Mouse (Mus musculus): Measurements from ENCODE around the gene St6galnac3.

St6galnac3 gene

DNA sequence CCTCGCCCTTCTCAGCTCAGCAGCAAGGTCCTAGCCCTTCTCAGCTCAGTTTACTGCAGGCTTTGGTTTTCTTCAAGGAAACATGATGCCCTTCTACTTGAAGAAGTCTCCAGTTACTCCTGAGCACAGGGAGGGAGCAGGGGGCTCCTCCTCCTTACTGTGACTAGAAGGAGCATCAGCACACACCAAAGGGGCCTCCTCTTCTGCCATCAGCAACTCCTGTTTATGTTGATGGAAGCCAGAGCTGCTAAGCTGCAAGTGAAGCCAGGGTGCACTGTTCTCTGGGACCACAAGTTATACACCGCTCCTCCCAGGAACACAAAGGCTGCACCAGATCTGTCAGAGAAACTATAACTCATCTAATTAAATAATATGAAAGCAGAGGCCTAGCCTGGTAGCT lies 34.4 kb downstream of the St6galnac3 start:
- no peak for DNase-seq (ENCODE audit: low spot score in 2 of 2)

DNA sequence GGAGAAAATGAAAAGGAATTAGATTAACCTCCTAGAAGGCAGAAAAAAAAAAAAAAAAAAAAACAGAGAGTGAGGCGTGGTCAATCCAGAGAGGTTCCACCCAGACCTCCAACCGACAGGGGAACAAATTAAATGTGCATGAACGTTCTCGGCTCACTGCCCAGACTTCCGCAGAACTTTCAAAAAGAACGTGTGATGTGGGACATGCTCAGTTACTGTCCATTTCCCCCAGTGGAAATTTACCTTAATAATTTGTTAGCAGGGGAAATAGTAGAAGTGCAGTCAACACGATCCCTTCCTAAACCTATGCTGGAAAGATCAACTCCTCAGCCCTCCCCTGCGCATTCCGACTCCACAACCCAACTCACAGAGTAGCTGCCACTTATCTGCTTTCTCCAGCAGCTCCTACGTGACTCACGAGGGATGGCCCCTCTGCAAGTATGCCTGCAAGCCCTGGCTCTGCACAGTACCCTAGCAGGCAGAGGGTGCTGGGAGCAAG lies 35.1 kb downstream of the St6galnac3 start:
- DNase-seq (ENCODE audit: low spot score in 2 of 2) = no peak

GRCm38 (mm10) chr3:153687896-153688295 lies 37.1 kb downstream of the St6galnac3 start:
- no peak for DNase-seq (ENCODE audit: low spot score in 2 of 2)

GRCm38 (mm10) chr3:153684909-153685308 lies 40.1 kb downstream of the St6galnac3 start:
- no peak for DNase-seq (ENCODE audit: low spot score in 2 of 2)

- DNase-seq (ENCODE audit: low spot score in 2 of 2) = no peak
These were observed 42.7 kb downstream of the St6galnac3 start for GRCm38 (mm10) chr3:153682303-153682702.

GRCm38 (mm10) chr3:153681720-153682119 lies 43.3 kb downstream of the St6galnac3 start:
- DNase-seq (ENCODE audit: low spot score in 2 of 2) = no peak

- no peak for DNase-seq (ENCODE audit: low spot score in 2 of 2)
These were observed 49.1 kb downstream of the St6galnac3 start for GRCm38 (mm10) chr3:153675832-153676231.

GRCm38 (mm10) chr3:153675073-153675472 lies 49.9 kb downstream of the St6galnac3 start:
- peak; percentile 5 to 44 for DNase-seq (ENCODE audit: low spot score in 2 of 2)

DNA sequence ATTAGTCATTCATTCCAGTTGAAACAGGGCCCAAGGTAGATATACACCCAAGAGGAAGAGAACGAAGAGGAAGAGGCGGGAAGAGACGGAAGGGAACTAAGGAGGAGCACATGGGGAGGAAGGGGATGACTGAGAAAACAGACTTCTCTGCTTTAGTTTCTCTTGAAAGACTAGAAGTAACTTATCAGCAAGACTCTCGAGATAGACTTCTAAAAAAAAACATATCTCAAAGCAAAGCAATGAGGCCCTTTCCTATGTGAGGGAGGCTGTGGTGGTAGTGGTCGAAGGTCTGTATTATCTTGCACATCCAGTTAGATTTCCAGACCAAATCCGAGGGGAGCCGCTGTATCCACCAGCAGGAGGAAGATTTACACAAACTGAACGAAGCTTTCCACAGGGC lies 50.6 kb downstream of the St6galnac3 start:
- no peak for DNase-seq (ENCODE audit: low spot score in 2 of 2)

- DNase-seq (ENCODE audit: low spot score in 2 of 2) = no peak
These were observed 51.5 kb downstream of the St6galnac3 start for GRCm38 (mm10) chr3:153673451-153673850.

GRCm38 (mm10) chr3:153670953-153671674 lies 53.9 kb downstream of the St6galnac3 start:
- DNase-seq (ENCODE audit: low spot score in 2 of 2) = no peak

DNA sequence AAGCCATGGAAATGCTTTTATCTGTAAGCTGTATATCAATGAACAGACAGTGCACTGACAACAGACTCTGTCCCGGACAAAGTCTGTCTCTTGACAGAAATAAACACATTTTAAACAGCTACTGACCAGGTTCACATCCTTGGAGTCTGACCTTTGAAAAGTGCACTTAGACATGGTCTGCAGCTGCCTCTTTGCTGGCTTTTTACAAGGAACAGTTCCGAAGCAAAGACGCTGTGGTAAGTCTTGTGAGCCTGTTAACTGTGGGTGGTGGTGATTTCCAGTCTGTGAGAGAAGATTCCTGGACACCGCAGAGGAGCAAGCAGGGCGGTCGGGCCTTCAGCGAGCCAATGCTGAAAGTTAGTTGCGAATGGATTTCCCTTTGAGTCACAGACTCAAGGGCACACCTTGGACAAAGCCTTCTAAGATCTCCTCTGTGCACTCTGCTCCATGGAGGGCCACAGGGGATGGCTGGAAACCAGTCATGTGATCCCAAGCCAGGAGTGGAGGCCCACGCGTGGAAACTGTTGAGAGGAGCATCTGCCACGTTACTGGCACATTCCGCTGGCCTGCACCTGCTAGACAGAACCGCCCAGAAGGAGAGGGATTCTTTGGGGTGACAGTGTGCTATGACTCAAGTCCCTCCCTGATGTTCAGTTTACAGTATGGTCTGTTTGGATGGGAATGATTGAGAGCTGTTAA lies 55.1 kb downstream of the St6galnac3 start:
- no peak for DNase-seq (ENCODE audit: low spot score in 2 of 2)

- no peak for DNase-seq (ENCODE audit: low spot score in 2 of 2)
These were observed 55.6 kb downstream of the St6galnac3 start for GRCm38 (mm10) chr3:153669329-153669728.

GRCm38 (mm10) chr3:153668447-153669290 lies 56.3 kb downstream of the St6galnac3 start:
- no peak for DNase-seq (ENCODE audit: low spot score in 2 of 2)

DNA sequence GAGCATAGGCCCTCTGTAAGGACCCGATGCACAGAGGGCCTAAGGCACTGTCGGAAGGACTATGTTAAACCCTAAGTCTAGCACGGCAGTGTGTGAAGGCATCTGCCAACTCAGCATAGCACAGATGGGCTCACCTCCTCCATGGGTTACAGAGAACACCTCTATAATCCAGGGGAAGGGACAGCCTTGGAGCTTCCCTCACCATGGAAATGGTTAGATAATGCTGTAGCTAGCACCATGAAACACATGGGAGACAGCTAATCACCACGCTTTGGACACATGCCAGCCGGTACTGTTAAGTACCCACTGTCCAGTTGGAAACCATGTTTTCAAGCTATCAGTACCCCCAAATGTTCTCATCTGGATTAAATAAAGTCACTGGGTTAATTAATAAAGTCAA lies 60.3 kb downstream of the St6galnac3 start:
- DNase-seq (ENCODE audit: low spot score in 2 of 2) = no peak

- no peak for DNase-seq (ENCODE audit: low spot score in 2 of 2)
These were observed 61.0 kb downstream of the St6galnac3 start for GRCm38 (mm10) chr3:153663841-153664427.

GRCm38 (mm10) chr3:153662796-153663195 lies 62.2 kb downstream of the St6galnac3 start:
- DNase-seq (ENCODE audit: low spot score in 2 of 2) = no peak

DNA sequence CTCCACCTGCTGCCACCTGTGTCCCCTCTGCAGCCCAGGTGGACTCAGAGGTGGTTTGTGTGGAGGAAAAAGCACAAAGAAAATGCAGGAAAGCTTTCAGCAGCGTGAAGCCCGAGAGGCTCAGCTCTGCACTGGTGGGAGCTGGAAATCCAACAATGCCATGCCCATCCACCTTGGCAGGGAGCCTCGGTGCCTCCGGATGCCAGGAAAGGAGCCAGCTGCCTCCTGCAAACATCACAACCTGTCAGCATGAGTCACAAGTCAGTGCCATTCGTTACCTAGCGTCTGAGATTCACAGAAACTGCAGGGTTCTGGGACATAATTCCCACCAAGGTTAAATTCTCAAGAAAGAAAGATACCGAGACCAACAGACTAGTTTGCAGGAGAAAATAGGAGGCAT lies 63.0 kb downstream of the St6galnac3 start:
- no peak for DNase-seq (ENCODE audit: low spot score in 2 of 2)

GRCm38 (mm10) chr3:153659575-153660168 lies 65.3 kb downstream of the St6galnac3 start:
- DNase-seq (ENCODE audit: low spot score in 2 of 2) = no peak

DNA sequence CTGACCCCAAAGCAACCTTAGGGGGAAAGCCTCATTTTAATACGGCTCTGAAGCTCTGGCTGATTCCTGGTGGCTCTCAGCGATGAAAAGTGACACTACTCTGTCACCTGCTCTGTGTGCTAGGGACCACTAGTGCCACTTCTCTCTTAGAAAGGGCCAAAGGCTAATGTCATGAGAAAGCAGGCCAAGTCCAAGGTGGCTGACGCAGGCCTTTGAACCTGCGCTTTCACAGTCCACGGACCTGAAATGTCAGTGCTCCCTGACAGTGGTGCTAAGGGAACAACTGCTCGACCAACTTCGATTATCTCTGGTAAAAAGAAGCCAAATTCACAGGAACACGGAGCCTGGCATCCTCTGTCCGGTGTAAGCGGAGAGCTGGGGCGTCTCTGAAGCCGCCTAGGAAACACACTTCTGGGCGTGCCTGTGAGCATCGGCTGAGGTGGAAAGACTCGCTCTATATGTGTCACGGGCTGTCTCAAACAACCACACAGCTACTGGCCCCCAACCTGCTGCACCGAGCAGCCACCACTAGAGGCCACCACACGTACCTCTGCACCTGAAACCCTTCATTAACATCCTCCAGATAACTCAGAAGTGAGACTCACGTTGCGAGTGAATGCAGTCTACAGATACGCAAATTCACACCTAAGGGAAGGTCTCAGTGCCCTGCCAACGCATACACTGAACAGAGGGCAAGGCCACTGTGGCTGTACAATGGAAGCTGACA lies 66.8 kb downstream of the St6galnac3 start:
- DNase-seq (ENCODE audit: low spot score in 2 of 2) = peak in 1 of 2 experiments; percentile 54

GRCm38 (mm10) chr3:153655071-153655470 lies 69.9 kb downstream of the St6galnac3 start:
- DNase-seq (ENCODE audit: low spot score in 2 of 2) = peak; percentile 10 to 46

All from thymus, postnatal 10 days (tissue).